Mouse (Mus musculus): ENCODE measurements around the gene Acsm3.
"Not testable (repeated sequence)": the region's sequence is repeated elsewhere in the genome, so short reads cannot be mapped to it uniquely, and the experiment has no call there.

DNA sequence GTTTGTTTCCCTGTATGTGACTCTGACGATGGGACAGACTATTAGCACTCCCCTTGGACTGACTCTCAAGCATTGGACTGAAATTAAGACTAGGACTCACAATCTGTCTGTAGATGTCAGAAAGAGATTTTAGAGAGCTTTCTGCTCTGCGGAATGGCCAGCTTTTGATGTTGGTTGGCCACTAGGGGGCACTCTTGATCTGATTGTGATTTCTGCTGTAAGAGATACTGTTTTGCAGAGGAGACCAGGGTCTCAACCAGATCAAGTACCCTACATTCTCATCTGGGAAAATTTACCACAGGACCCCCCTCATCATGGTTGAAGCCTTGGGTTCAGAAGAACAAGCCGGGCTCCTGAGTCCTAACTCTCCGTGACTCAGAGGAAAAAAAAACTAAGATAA is 29.5 kb upstream of the Acsm3 start:
- TF ChIP-seq CTCF (IDR thresholded peaks at IDR 0.05; ENCODE audit: borderline replicate concordance, extremely low read depth, insufficient read depth, insufficient read length), result peak; percentile 7; the same call in 1 of the 2 replicates
- TF ChIP-seq POLR2A (IDR thresholded peaks at IDR 0.05; ENCODE audit: borderline replicate concordance, extremely low read depth, insufficient read depth, insufficient read length, poor library complexity, severe bottlenecking), result not testable (repeated sequence)
